Mouse (Mus musculus) cortical plate, adult 2 months (tissue): Measurements from ENCODE around the gene Rnf212. TPM values are rescaled to one million over a fixed set of nuclear protein-coding genes. Genes with fewer than 3 reads are reported as not detected.

Source experiments
- H3K27ac ChIP-seq: fragments of 200-500 bp; 2 replicates; pipeline ENCODE4 v1.5.1; 2012; ENCODE audit warnings: low read length, control low read depth, inconsistent platforms; ENCODE audit not compliant: insufficient read depth
- H3K4me1 ChIP-seq: fragments of 200-500 bp; 2 replicates; pipeline ENCODE4 v1.6.1; 2011; ENCODE audit warnings: low read length; ENCODE audit not compliant: control insufficient read depth, insufficient read depth
- H3K4me3 ChIP-seq: fragments of 200-500 bp; 2 replicates; pipeline ENCODE4 v1.5.1; 2011; ENCODE audit warnings: mild to moderate bottlenecking, low read length, control low read depth; ENCODE audit not compliant: insufficient read depth
- CTCF ChIP-seq: fragments of 200-500 bp; IDR thresholded peaks from 2 replicates; pipeline ENCODE4 v1.5.1; 2011; ENCODE audit warnings: mild to moderate bottlenecking, control low read depth, low read length; ENCODE audit not compliant: insufficient read depth; ENCODE audit errors: extremely low read depth
- POLR2A ChIP-seq: fragments of 200-500 bp; IDR thresholded peaks from 2 replicates; pipeline ENCODE4 v1.6.1; 2011; ENCODE audit warnings: mild to moderate bottlenecking, low read length, control low read depth; ENCODE audit not compliant: insufficient read depth; ENCODE audit errors: extremely low read depth
- polyA plus RNA-seq: library from polyadenylated mRNA; depleted of rRNA; stranded (reverse); fragments of >200 nt; gene quantifications from 2 replicates; pipeline ENCODE4 v1.2.3, GENCODE M21; 2012

Gene Rnf212
- polyA plus RNA-seq, 1 experiment: not detected

DNA sequence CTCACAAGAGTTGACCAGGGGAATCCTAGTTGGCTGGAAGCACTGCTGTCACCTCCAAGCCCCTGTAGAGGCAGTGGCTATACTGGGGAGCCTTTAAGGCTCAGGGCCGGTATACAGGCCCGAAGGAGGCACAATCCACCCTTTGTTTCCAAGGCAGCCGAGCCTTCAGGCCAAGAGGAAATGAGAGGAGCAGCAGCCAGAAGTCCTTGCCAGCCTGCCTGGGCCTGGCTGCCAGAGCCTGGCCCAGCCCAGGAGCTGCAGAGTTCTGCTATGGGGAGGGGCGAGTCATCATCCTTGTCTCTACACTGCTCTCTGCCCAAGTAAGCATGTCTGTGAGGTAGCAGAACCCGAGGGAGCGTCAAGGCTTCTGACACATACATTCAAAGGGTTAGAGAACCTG lies 60.6 kb downstream of the Rnf212 start:
- H3K27ac ChIP-seq: no peak overlapping the region
- 0 out of 2 replicates have a peak, but pooled peaks cover 2% of the 10 kb centered on the region for H3K4me1 ChIP-seq
- no peak overlapping the region for H3K4me3 ChIP-seq
- no peak for TF ChIP-seq CTCF
- TF ChIP-seq POLR2A: no peak

DNA sequence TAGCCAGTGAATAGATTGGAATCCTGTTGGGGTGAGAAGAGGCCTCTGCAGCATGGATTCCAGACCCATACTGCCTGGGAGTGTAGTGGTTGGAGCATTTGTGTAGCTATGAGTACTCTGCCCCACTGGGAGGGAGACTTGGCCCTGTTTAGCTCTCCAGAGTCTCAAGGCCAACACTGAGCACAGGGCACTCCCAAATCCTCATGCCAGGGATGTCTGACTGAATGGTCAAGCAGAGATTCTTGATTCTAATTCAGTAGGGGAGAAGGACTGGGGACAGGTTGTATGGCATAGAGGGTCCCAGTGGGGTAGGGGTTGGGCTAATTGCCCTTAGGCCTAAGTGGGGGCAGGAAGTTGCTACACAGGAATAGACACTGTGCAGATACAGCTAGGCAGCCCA lies 61.1 kb downstream of the Rnf212 start:
- no peak overlapping the region for H3K4me3 ChIP-seq

GRCm38 (mm10) chr5:108713096-108713495 lies 61.7 kb downstream of the Rnf212 start:
- Histone ChIP-seq H3K27ac (no peak overlapping the region), H3K4me1 (0 out of 2 replicates have a peak, but pooled peaks cover 2% of the 10 kb centered on the region), H3K4me3 (no peak overlapping the region)
- TF ChIP-seq POLR2A: no peak
- no peak for TF ChIP-seq CTCF

More for the DNA sequence above, 61.1 kb downstream of the Rnf212 start:
- no peak for TF ChIP-seq CTCF
- no peak for TF ChIP-seq POLR2A
- H3K4me1 ChIP-seq: 0 out of 2 replicates have a peak, but pooled peaks cover 2% of the 10 kb centered on the region
- H3K27ac ChIP-seq: no peak overlapping the region

DNA sequence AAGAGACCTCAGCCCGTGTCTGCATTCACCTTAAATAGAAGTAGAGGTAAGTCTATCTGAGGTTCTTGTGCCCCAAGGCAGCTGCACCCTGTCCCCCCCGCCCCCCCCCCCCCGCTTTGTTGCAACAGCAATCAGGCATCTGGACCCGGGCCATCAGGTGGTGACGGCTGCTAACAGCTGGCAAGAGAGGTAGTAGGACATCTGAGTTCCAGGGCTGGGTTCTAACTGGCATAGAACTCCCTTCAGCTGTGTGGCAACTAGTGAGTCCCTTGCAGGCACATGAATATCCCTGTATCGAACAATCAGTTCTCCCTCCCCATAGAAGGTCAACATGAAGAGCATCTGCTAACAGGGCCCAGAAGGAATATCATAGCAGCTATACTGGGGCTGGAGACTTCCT lies 62.8 kb downstream of the Rnf212 start:
- Histone ChIP-seq H3K27ac (no peak overlapping the region), H3K4me3 (no peak overlapping the region)
- TF ChIP-seq POLR2A (no peak), CTCF (no peak)

DNA sequence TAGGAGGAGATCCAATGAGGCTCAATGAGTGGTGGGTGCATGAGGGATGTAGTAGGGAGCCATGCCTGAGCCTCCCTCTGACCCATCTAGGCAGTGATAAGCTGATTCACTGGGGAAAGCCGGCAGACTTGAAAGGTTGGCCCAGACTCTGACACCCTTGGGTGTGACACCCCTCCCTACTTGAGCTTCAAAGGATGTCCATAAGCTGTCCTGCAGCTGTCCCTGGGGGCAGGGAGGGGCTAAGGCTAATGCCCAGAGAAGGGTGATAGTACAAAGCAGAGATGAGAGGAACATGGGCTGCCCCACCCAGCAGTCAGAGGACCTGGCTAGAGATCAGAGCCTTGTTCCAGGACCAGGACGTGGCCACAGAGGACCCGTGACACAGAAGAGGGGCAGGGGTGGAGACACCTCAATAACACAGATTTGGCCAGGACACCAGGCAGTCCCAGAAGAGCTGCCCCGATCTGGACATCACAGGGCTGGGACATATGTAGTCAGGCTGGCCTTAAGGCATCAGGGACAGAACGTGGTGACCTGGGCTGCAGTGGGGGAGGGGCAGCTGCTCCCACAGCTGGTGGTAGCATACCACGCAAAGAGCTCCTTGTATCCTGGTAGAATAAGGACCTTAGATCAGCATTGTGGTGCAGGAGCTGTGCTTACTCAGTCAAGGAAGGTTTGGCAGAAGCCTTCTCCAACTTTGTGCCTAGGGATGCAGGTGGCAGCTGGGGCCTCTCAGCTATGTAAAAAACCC lies 65.6 kb downstream of the Rnf212 start:
- H3K27ac ChIP-seq: no peak overlapping the region

More for the DNA sequence above, 62.8 kb downstream of the Rnf212 start:
- H3K4me1 ChIP-seq: 0 out of 2 replicates have a peak, but pooled peaks cover 2% of the 10 kb centered on the region

GRCm38 (mm10) chr5:108708419-108708818 lies 66.4 kb downstream of the Rnf212 start:
- H3K4me1 ChIP-seq: 0 out of 2 replicates have a peak, but pooled peaks cover 2% of the 10 kb centered on the region

More for the DNA sequence above, 65.6 kb downstream of the Rnf212 start:
- Histone ChIP-seq H3K4me3 (no peak overlapping the region), H3K4me1 (0 out of 2 replicates have a peak, but pooled peaks cover 2% of the 10 kb centered on the region)
- no peak for TF ChIP-seq POLR2A
- no peak for TF ChIP-seq CTCF

DNA sequence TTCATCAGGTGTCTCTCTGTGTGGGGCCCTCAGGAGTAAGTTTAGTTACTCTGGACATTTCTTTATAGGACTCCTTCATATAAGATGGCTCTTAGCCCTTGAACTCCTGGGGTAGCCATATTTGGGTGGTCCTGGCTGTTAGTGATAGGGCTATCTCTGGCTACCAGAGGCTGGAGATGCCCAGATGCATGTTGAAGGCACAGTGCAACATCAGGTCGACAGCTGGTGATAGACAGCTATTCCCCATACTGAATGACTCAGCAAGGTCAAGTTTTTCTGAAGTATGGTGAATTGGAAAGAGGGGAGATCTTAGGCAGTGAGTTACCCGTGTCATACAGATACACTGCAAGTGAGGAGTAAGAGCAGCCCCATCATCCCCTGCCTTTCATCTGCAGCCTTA lies 67.0 kb downstream of the Rnf212 start:
- Histone ChIP-seq H3K4me3 (no peak overlapping the region), H3K27ac (no peak overlapping the region), H3K4me1 (no peaks in the 10 kb centered on the region)
- TF ChIP-seq POLR2A: no peak
- TF ChIP-seq CTCF: no peak

More at GRCm38 (mm10) chr5:108708419-108708818, 66.4 kb downstream of the Rnf212 start:
- no peak overlapping the region for H3K4me3 ChIP-seq
- no peak overlapping the region for H3K27ac ChIP-seq
- no peak for TF ChIP-seq POLR2A
- no peak for TF ChIP-seq CTCF

DNA sequence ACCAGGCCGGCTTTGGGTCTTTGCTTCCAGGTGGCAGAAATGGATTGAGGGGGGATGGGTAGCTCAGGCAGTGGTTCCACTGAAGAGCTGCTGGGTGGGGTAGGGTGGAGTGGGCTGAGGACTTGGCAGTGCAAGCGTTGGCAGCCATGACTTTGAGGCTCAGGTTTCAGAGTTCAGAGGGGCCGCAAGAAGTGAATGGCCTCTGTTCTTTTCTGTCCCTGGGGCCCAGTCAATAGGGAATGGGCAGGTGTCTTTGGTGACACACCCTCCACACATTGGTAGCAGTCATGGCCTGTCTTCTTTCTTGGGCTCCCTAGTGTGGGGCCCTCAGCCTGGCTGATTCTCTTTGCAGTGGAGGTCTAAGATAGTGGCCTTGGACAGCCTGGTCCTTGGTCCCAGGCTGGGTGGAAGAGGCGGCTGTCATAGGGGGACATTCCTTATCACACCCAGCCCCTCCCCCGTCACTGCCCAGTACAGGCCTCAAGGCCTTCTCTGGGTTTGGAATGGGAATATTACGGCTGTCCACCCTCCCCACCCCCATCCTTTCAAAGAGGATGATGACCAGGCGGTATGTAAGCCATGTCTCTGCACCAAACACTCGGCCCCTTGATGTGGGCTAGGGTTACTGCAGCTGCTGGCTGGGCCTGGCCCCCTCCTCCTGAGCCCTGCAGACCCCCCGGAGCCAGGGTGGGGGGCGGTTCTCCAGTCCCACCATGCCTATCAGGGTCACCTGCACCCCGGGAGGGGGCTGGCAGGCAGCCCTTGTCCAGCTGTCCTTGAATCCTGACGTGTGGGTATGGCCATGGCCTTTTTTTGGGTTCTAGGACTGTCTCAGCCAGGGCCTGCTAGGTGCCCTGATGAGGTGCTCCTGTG lies 70.8 kb downstream of the Rnf212 start:
- Histone ChIP-seq H3K27ac (no peak overlapping the region), H3K4me3 (no peak overlapping the region), H3K4me1 (no peaks in the 10 kb centered on the region)
- no peak for TF ChIP-seq CTCF
- no peak for TF ChIP-seq POLR2A

GRCm38 (mm10) chr5:108701341-108702021 lies 73.3 kb downstream of the Rnf212 start:
- no peak for TF ChIP-seq POLR2A
- Histone ChIP-seq H3K4me1 (no peaks in the 10 kb centered on the region), H3K27ac (no peak overlapping the region), H3K4me3 (no peak overlapping the region)
